Mouse (Mus musculus) kidney, embryonic 15.5 days (tissue): ENCODE results near the gene Cdkl4. TPM values are rescaled to one million over a fixed set of nuclear protein-coding genes. Genes with fewer than 3 reads are reported as not detected.

ENCODE experiments used
- ATAC-seq: fragments of 200-750 bp; cut with Nextera tagmentation; replicated peaks from 2 replicates; pipeline ENCODE4 v1.8.0; 2017; ENCODE audit warnings: moderate TSS enrichment; ENCODE audit not compliant: low FRiP score
- H3K27ac ChIP-seq: fragments of 300-500 bp; sonication (generic); 2 replicates; pipeline ENCODE4 v1.5.1; 2015; ENCODE audit warnings: mild to moderate bottlenecking, inconsistent platforms
- H3K27me3 ChIP-seq: fragments of 300-500 bp; sonication (generic); 2 replicates; pipeline ENCODE4 v1.6.1; 2015; ENCODE audit warnings: inconsistent platforms
- H3K36me3 ChIP-seq: fragments of 300-500 bp; sonication (generic); 2 replicates; pipeline ENCODE4 v1.6.1; 2015; ENCODE audit warnings: inconsistent platforms
- H3K4me1 ChIP-seq: fragments of 300-500 bp; sonication (generic); 2 replicates; pipeline ENCODE4 v1.6.1; 2015; ENCODE audit warnings: inconsistent platforms
- H3K4me2 ChIP-seq: fragments of 300-500 bp; sonication (generic); 2 replicates; pipeline ENCODE4 v1.6.1; 2015; ENCODE audit warnings: moderate library complexity, mild to moderate bottlenecking, inconsistent platforms
- H3K4me3 ChIP-seq: fragments of 300-500 bp; sonication (generic); replicated peaks from 2 replicates; pipeline ENCODE4 v1.5.1; 2015; ENCODE audit warnings: mild to moderate bottlenecking, inconsistent platforms
- H3K9ac ChIP-seq: fragments of 300-500 bp; sonication (generic); 2 replicates; pipeline ENCODE4 v1.6.1; 2015; ENCODE audit warnings: mild to moderate bottlenecking, inconsistent platforms
- H3K9me3 ChIP-seq: fragments of 300-500 bp; sonication (generic); replicated peaks from 2 replicates; pipeline ENCODE4 v1.6.1; 2016; ENCODE audit warnings: inconsistent platforms
- WGBS: fragments of 180-500 bp; shearing (Covaris S2); methylation state at CpG from one replicate; pipeline ENCODE4 v1.1.7; 2015; ENCODE audit warnings: mixed read lengths; 5-methylcytosine and 5-hydroxymethylcytosine counted together
- polyA plus RNA-seq: library from polyadenylated mRNA; unstranded; fragments of >200 nt; fragmentation: Nextera tagmentation; extraction: Ambion mirVana; gene quantifications from 2 replicates; pipeline ENCODE4 v1.2.1, GENCODE M21; 2015

Cdkl4 gene
- polyA plus RNA-seq, 1 experiment from 2014 or later, result 0.81 TPM

DNA sequence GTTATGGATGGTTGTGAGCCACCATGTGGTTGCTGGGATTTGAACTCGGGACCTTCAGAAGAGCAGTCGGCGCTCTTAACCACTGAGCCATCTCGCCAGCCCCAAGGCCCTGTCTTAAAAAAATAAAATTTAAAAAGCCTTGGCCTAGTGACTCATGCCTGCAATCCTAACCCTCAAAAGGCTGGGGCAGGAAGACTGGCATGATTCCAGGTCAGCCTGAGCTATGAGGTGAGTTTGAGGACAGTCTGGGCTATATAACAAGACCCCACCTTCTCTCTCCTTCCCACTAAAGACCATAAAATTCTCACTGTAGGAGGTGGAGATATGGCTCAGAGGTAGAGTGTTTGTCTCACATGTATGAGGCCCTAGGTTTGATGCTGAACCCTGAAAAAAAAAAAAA lies 85.3 kb downstream of the Cdkl4 start:
- ATAC-seq, result no peak
- 87% methylated on average over 4 of the region's 4 CpGs for WGBS

GRCm38 (mm10) chr17:80490166-80490565 lies 87.4 kb downstream of the Cdkl4 start:
- no peak for ATAC-seq
- Histone ChIP-seq H3K4me1 (peaks cover 4% of the 10 kb centered on the region; the same call in 1 of the 2 replicates), H3K27me3 (no peaks in the 10 kb centered on the region), H3K27ac (peak overlapping the region; percentile 37; the same call in 1 of the 2 replicates), H3K9ac (no peak overlapping the region), H3K36me3 (no peaks in the 10 kb centered on the region), H3K9me3 (no peaks in the 10 kb centered on the region), H3K4me3 (no peak overlapping the region), H3K4me2 (no peak overlapping the region)
- 60% methylated on average over 5 of the region's 5 CpGs for WGBS

More for the DNA sequence above, 85.3 kb downstream of the Cdkl4 start:
- no peak overlapping the region for H3K4me3 ChIP-seq
- no peaks in the 10 kb centered on the region for H3K9me3 ChIP-seq
- H3K4me2 ChIP-seq, result no peak overlapping the region
- H3K4me1 ChIP-seq, result peaks cover 4% of the 10 kb centered on the region; the same call in 1 of the 2 replicates
- H3K27ac ChIP-seq, result no peak overlapping the region
- H3K27me3 ChIP-seq, result no peaks in the 10 kb centered on the region
- H3K36me3 ChIP-seq, result no peaks in the 10 kb centered on the region
- H3K9ac ChIP-seq, result no peak overlapping the region

- Histone ChIP-seq H3K36me3 (no peaks in the 10 kb centered on the region), H3K9ac (no peak overlapping the region), H3K27me3 (no peaks in the 10 kb centered on the region), H3K9me3 (no peaks in the 10 kb centered on the region), H3K27ac (peak overlapping the region; percentile 77), H3K4me1 (peaks cover 4% of the 10 kb centered on the region; the same call in 1 of the 2 replicates), H3K4me2 (no peak overlapping the region), H3K4me3 (no peak overlapping the region)
- no peak for ATAC-seq
- WGBS, result 67% methylated on average over 3 of the region's 3 CpGs
Measured at GRCm38 (mm10) chr17:80488918-80489317, 88.7 kb downstream of the Cdkl4 start.

GRCm38 (mm10) chr17:80485160-80485559 lies 92.5 kb downstream of the Cdkl4 start:
- peaks cover 27% of the 10 kb centered on the region for H3K4me1 ChIP-seq
- no peak overlapping the region for H3K27ac ChIP-seq
- no peaks in the 10 kb centered on the region for H3K36me3 ChIP-seq
- WGBS, result 92% methylated on average over 5 of the region's 5 CpGs
- no peak overlapping the region for H3K4me3 ChIP-seq
- H3K4me2 ChIP-seq, result no peak overlapping the region
- no peak for ATAC-seq
- H3K9ac ChIP-seq, result no peak overlapping the region
- H3K9me3 ChIP-seq, result no peaks in the 10 kb centered on the region
- H3K27me3 ChIP-seq, result no peaks in the 10 kb centered on the region

DNA sequence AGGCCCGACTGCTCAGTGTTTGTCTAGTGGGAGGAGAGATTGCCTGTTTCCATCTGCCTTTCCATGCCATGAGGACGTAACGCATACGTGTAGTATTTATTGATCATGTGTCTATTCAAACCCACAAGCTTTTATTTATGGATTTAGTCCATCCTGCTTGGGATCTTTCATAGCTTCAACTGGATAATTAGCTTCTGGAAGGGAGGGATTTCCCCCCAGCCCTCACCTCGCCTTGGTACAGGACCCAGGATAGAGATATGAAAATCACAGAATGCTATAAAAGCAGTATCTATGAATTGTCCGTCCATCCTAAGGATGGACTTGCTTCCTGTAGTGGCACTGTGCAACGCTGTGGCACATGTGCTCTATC lies 96.8 kb downstream of the Cdkl4 start:
- no peaks in the 10 kb centered on the region for H3K9me3 ChIP-seq
- peak overlapping the region; percentile 85 for H3K4me3 ChIP-seq
- ATAC-seq, result no peak
- H3K27ac ChIP-seq, result peak overlapping the region; percentile 96
- peaks cover 6% of the 10 kb centered on the region; the same call in 1 of the 2 replicates for H3K36me3 ChIP-seq
- peak overlapping the region; percentile 96; the same call in 1 of the 2 replicates for H3K9ac ChIP-seq
- 49% methylated on average over 7 of the region's 7 CpGs for WGBS
- no peaks in the 10 kb centered on the region for H3K27me3 ChIP-seq
- peak overlapping the region; percentile 68 for H3K4me2 ChIP-seq
- H3K4me1 ChIP-seq, result peaks cover 39% of the 10 kb centered on the region

GRCm38 (mm10) chr17:80480031-80480854 lies 97.4 kb downstream of the Cdkl4 start, which contains the start of gene Sos1:
Gene Sos1 (minus strand): TSS chr17:80480453.
- peak within 1 kb of the TSS; percentile 96 for H3K9ac ChIP-seq
- no peaks in the 10 kb centered on the region for H3K9me3 ChIP-seq
- H3K27me3 ChIP-seq, result no peaks in the 10 kb centered on the region
- peak within 1 kb of the TSS; percentile 85 for H3K4me3 ChIP-seq
- peaks cover 39% of the 10 kb centered on the region for H3K4me1 ChIP-seq
- H3K27ac ChIP-seq, result peak within 1 kb of the TSS; percentile 96
- peaks cover 6% of the 10 kb centered on the region; the same call in 1 of the 2 replicates for H3K36me3 ChIP-seq
- ATAC-seq, result peak; percentile 80
- WGBS, result under 1% methylated on average over 86 of the region's 90 CpGs
- H3K4me2 ChIP-seq, result peak within 1 kb of the TSS; percentile 68

GRCm38 (mm10) chr17:80479295-80480030 lies 98.2 kb downstream of the Cdkl4 start:
- H3K27ac ChIP-seq, result peak overlapping the region; percentile 96
- peaks cover 6% of the 10 kb centered on the region; the same call in 1 of the 2 replicates for H3K36me3 ChIP-seq
- H3K9ac ChIP-seq, result peak overlapping the region; percentile 96
- under 1% methylated on average over 65 of the region's 71 CpGs for WGBS
- H3K4me3 ChIP-seq, result peak overlapping the region; percentile 85
- peak overlapping the region; percentile 68 for H3K4me2 ChIP-seq
- no peaks in the 10 kb centered on the region for H3K9me3 ChIP-seq
- no peaks in the 10 kb centered on the region for H3K27me3 ChIP-seq
- ATAC-seq, result peak; percentile 72
- H3K4me1 ChIP-seq, result peaks cover 39% of the 10 kb centered on the region

DNA sequence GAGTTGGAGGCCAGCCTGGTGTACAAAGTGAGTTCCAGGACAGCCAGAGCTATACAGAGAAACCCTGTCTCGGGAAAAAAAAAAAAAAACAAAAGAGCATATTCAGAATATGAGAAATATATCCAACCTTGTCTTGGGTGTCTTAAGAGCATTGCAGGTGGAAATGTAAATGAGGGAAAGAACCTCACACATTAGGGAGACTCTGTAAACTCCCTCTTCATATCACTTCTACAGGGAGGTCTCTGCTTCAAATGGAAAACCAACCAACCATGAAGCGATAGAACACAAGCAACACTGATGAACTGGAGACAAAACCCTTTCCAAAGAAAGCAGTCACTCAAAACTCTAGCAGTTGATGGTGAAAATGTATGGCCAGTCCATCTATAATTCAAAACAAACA lies 99.9 kb downstream of the Cdkl4 start:
- Histone ChIP-seq H3K4me3 (no peak overlapping the region), H3K27ac (no peak overlapping the region), H3K4me1 (peaks cover 33% of the 10 kb centered on the region), H3K4me2 (no peak overlapping the region), H3K9me3 (no peaks in the 10 kb centered on the region), H3K9ac (no peak overlapping the region), H3K36me3 (peaks cover 6% of the 10 kb centered on the region; the same call in 1 of the 2 replicates), H3K27me3 (no peaks in the 10 kb centered on the region)
- WGBS, result 79% methylated on average over 2 of the region's 2 CpGs
- ATAC-seq, result no peak

DNA sequence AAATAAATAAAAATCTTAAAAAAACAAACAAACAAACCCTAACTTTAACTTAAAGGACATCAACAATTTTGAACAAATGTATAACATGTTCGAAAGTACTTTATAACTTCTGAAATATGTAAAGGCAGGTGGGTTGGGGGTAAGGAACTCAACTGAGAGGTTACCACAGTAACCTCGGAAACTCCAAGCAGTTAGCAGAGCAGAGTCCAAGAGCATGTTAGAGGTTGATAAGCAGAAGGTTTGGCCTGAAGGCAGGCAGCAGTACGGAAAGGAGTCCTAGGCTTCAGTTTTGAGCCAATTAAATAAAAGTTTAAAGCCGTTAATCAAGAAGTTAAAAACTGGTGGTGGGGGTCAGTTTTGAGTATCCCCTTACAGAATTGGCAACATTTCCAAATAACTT lies 101.1 kb downstream of the Cdkl4 start:
- H3K9ac ChIP-seq, result no peak overlapping the region
- no peak overlapping the region for H3K27ac ChIP-seq
- H3K4me2 ChIP-seq, result no peak overlapping the region
- WGBS, result 68% methylated on average over 4 of the region's 4 CpGs
- no peaks in the 10 kb centered on the region for H3K27me3 ChIP-seq
- peaks cover 28% of the 10 kb centered on the region for H3K4me1 ChIP-seq
- no peak for ATAC-seq
- no peak overlapping the region for H3K4me3 ChIP-seq
- H3K36me3 ChIP-seq, result peaks cover 6% of the 10 kb centered on the region; the same call in 1 of the 2 replicates
- no peaks in the 10 kb centered on the region for H3K9me3 ChIP-seq

Other genes starting within 250 kb of the Cdkl4 start
- 1.7 and 2.0 TPM in 2 replicates for gene Gm10190, start 204.3 kb downstream of the Cdkl4 start, polyA plus RNA-seq
- gene Sos1, start 97.4 kb downstream of the Cdkl4 start, polyA plus RNA-seq, result 4.6 TPM in 2 replicates
- gene Map4k3, start 150.7 kb upstream of the Cdkl4 start, polyA plus RNA-seq, result 24.0 and 25.2 TPM in 2 replicates